Mouse (Mus musculus): ENCODE measurements around the gene Ppp3r2. TPM values are rescaled to one million over a fixed set of nuclear protein-coding genes. Genes with fewer than 3 reads are reported as not detected.

Gene Ppp3r2
- polyA plus RNA-seq, 1 experiment from 2014 or later: 0.62 TPM

- Histone ChIP-seq H3K4me3 (no peak overlapping the region), H3K9me3 (no peaks in the 10 kb centered on the region), H3K27me3 (no peaks in the 10 kb centered on the region), H3K36me3 (peaks cover 70% of the 10 kb centered on the region), H3K9ac (no peak overlapping the region), H3K4me2 (no peak overlapping the region), H3K4me1 (replicated peaks) (peaks cover 2% of the 10 kb centered on the region; the same call in 1 of the 2 replicates), H3K27ac (replicated peaks) (no peak overlapping the region)
- no peak for ATAC-seq (ENCODE audit: low FRiP score, low read depth)
- 71% methylated on average over 2 of the region's 2 CpGs for WGBS
These were observed 41.9 kb downstream of the Ppp3r2 start for GRCm38 (mm10) chr4:49639913-49640312.

- 88% methylated on average over 11 of the region's 11 CpGs for WGBS
- no peak for ATAC-seq (ENCODE audit: low FRiP score, low read depth)
- no peak overlapping the region for H3K27ac ChIP-seq (replicated peaks)
- peaks cover 64% of the 10 kb centered on the region for H3K36me3 ChIP-seq
- no peaks in the 10 kb centered on the region for H3K9me3 ChIP-seq
- H3K9ac ChIP-seq: no peak overlapping the region
- H3K27me3 ChIP-seq: no peaks in the 10 kb centered on the region
- no peak overlapping the region for H3K4me2 ChIP-seq
- H3K4me1 ChIP-seq (replicated peaks): peaks cover 23% of the 10 kb centered on the region
- no peak overlapping the region for H3K4me3 ChIP-seq
These were observed 44.0 kb downstream of the Ppp3r2 start for GRCm38 (mm10) chr4:49637821-49638220.

GRCm38 (mm10) chr4:49632139-49632481 lies 49.7 kb downstream of the Ppp3r2 start:
- Histone ChIP-seq H3K4me3 (peak overlapping the region; percentile 90), H3K27ac (replicated peaks) (peak overlapping the region; percentile 89), H3K36me3 (peaks cover 26% of the 10 kb centered on the region), H3K4me1 (replicated peaks) (peaks cover 27% of the 10 kb centered on the region), H3K9ac (peak overlapping the region; percentile 80), H3K9me3 (no peaks in the 10 kb centered on the region), H3K4me2 (peak overlapping the region; percentile 87), H3K27me3 (no peaks in the 10 kb centered on the region)
- no peak for ATAC-seq (ENCODE audit: low FRiP score, low read depth)
- WGBS: under 1% methylated on average over 30 of the region's 30 CpGs

DNA sequence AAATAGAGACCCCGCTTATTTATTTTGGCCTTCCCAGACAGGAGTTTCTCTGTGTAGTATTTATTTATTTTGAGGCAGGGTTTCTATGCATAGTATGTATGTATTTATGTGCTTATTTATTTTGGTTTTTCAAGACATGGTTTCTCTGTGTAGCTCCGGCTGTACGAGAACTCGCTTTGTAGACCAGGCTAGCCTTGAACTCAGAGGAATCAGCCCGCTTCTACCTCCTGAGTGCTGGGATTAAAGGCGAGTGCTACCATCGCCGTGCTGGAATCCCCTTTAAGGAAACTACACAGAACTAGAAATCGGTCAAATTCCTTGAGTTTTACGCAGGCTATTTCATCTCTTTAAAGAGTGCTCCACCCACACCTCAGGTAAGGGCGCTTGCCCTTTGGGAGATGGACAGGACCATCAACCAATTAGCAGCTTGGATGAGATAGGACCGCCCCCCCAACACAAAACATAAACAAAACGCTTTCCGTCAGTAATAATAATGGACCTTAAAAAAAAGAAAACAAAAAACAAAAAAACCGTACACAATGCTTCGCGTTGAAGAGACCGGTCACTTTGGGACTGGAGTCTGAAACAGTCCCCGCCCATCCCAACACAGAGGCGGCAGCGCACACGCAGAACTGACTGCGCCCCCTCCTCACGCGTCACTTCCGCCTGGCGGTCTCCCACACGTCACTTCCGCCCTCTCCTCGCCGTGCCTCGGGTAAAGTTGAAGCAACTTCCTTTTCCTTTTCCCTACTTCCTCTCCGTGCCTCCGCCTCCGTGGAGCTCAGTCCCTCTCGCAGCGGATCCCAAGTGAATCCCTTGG lies 50.3 kb downstream of the Ppp3r2 start, which contains the start of gene Rnf20:
Rnf20 (plus strand) TSS at position 688 of the 820 bp plus-strand sequence.
- Histone ChIP-seq H3K4me2 (peak within 1 kb of the TSS; percentile 87), H3K9ac (peak within 1 kb of the TSS; percentile 80), H3K4me3 (peak within 1 kb of the TSS; percentile 90), H3K9me3 (no peaks in the 10 kb centered on the region), H3K27ac (replicated peaks) (peak within 1 kb of the TSS; percentile 89), H3K4me1 (replicated peaks) (peaks cover 27% of the 10 kb centered on the region), H3K36me3 (peaks cover 22% of the 10 kb centered on the region; the same call in 1 of the 2 replicates), H3K27me3 (no peaks in the 10 kb centered on the region)
- WGBS: 3% methylated on average over 37 of the region's 37 CpGs
- peak; percentile 97 for ATAC-seq (ENCODE audit: low FRiP score, low read depth)

DNA sequence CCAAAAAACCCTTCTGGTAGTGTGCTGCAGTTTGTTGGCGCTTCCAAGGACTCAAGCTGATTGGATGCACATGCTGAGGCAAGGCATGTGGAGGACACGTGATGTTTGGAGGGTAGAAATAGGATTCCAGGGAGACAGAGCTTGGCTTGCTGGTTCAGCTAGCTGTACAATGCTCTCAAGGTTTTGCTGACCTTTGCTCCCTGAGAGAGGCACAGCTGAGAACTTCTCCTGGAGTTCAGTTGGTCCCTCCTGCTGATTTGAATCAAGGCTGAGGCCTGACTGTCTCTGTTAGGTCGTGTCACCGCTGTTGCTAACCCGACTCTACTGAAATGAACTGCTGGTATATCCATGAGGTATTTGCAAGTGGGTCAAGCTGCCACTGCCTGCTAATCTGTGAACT lies 52.9 kb downstream of the Ppp3r2 start:
- no peak for ATAC-seq (ENCODE audit: low FRiP score, low read depth)
- no peaks in the 10 kb centered on the region for H3K9me3 ChIP-seq
- no peak overlapping the region for H3K4me2 ChIP-seq
- H3K27me3 ChIP-seq: no peaks in the 10 kb centered on the region
- no peak overlapping the region for H3K4me3 ChIP-seq
- peaks cover 4% of the 10 kb centered on the region; the same call in 1 of the 2 replicates for H3K36me3 ChIP-seq
- WGBS: 85% methylated on average over 5 of the region's 5 CpGs
- H3K9ac ChIP-seq: no peak overlapping the region
- H3K27ac ChIP-seq (replicated peaks): no peak overlapping the region
- H3K4me1 ChIP-seq (replicated peaks): peaks cover 16% of the 10 kb centered on the region

Other genes starting within 250 kb of the Ppp3r2 start
- gene Acnat1, start 208.1 kb downstream of the Ppp3r2 start, polyA plus RNA-seq (2015; fragmentation: Nextera tagmentation; extraction: Ambion mirVana): not detected in 2 replicates
- not detected in 2 replicates for gene Baat, start 175.5 kb downstream of the Ppp3r2 start, polyA plus RNA-seq (2015; fragmentation: Nextera tagmentation; extraction: Ambion mirVana)
- 72.5 and 72.9 TPM in 2 replicates for gene Mrpl50, start 160.9 kb downstream of the Ppp3r2 start, polyA plus RNA-seq (2015; fragmentation: Nextera tagmentation; extraction: Ambion mirVana)
- 11.3 and 11.8 TPM in 2 replicates for gene Zfp189, start 160.8 kb downstream of the Ppp3r2 start, polyA plus RNA-seq (2015; fragmentation: Nextera tagmentation; extraction: Ambion mirVana)
- gene Aldob, start 132.5 kb downstream of the Ppp3r2 start, polyA plus RNA-seq (2015; fragmentation: Nextera tagmentation; extraction: Ambion mirVana): 0.43 and 0.47 TPM in 2 replicates
- gene Tmem246, start 84.1 kb downstream of the Ppp3r2 start, polyA plus RNA-seq (2015; fragmentation: Nextera tagmentation; extraction: Ambion mirVana): 118 and 128 TPM in 2 replicates
- 49.2 and 49.8 TPM in 2 replicates for gene Rnf20, start 50.0 kb downstream of the Ppp3r2 start, polyA plus RNA-seq (2015; fragmentation: Nextera tagmentation; extraction: Ambion mirVana)
- 27.3 and 28.6 TPM in 2 replicates for gene Grin3a, start 163.7 kb upstream of the Ppp3r2 start, polyA plus RNA-seq (2015; fragmentation: Nextera tagmentation; extraction: Ambion mirVana)

Data from hindbrain, embryonic 15.5 days (tissue).